Mouse (Mus musculus): Measurements from ENCODE around the gene Tyms.
"Not testable (repeated sequence)": the region's sequence is repeated elsewhere in the genome, so short reads cannot be mapped to it uniquely, and the experiment has no call there.

Tyms gene

DNA sequence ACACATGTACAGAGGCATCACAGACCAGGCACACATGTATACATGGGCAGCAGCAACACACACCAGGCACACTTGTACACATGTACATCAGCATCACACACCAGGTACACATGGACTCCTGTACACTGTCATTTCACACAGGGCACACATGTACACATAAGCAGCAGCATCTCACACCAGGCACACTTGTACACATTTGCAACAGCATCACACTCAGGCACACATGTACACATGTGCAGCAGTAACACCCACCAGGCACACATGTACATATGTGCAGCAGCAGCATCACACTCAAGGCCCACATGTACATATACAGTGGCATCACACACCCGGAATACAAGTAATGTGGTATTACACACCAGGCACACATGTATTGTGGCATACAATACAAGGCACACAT is 24.8 kb upstream of the Tyms start:
- no peak for DNase-seq (ENCODE audit: low read depth)

DNA sequence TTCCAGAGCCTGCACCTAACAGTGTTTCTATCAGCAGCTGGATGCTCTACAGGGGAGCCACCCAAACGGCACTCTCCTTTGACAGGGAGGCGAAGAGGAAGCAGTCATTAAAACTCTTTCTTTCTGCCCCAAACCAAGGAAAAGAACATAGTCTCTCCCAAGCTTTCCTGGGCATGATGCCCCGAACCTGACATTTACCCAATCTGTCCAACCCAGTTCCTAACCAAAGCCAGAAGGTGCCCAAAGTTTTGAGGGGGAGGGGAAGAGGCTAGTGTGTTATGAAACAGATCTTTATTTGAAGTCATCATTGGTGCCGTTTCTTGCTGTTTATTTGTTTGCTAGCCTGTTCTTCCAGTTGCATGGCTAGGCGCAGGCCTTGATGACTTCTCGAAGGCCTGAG is 22.3 kb upstream of the Tyms start:
- DNase-seq (ENCODE audit: low read depth): no peak

DNA sequence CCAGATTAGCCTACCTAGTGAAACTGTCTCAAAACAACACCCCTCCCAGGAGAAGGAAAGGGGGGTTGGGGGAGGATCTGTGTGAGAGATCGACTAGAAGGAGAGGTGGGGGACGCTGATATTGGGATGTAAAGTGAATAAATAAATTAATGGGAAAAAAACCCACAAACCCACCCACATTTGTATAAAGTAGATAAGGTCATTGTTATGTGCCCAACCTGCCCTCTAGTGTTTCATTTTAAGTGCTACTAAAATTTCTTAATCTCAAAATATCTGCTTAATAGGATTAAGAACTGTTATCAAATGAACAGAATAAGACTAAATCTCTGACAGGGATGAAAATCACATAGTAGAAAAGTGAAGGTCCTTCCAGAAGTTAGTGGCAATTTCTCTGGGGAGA is 21.0 kb upstream of the Tyms start:
- no peak for DNase-seq (ENCODE audit: low read depth)

DNA sequence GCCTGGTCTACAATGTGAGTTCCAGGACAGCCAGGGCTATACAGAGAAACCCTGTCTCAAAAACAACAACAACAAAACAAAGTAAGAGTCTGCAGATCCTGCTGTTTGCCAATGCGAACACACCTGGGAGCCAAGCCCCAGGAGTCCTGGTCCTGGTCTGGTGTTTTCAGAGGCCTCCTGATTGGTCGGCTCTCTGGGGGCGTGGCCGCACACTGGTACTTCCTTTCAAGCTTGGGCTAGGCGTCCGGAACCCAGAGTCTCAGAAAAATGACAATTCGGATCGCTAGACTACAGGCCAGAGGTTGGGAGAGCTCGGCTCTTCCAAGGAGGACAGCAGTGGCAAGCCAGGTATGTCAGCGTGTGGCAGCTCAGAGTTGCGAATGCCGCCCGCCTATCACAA is 19.3 kb upstream of the Tyms start:
- DNase-seq (ENCODE audit: low read depth): no peak

DNA sequence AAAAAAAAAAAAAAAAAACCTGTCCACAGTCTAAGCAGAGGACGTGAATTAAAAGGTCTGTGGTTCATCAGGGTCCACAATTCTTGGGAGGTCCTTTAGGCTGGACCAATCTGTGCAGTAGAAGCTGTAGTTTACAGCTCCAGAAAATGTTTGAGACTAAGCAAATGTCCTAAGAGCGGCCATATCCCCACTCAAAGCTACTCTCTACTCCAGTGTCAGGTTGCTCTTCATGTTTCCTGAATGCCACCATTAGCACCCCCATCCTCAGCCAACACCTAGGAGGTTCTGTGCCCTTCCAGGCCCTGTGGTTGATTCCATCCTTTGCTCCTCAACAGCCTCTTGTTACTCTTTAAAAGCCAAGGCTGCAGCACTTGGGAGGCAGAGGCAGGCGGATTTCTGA is 1.0 kb downstream of the Tyms start:
- no peak for DNase-seq (ENCODE audit: low read depth)

DNA sequence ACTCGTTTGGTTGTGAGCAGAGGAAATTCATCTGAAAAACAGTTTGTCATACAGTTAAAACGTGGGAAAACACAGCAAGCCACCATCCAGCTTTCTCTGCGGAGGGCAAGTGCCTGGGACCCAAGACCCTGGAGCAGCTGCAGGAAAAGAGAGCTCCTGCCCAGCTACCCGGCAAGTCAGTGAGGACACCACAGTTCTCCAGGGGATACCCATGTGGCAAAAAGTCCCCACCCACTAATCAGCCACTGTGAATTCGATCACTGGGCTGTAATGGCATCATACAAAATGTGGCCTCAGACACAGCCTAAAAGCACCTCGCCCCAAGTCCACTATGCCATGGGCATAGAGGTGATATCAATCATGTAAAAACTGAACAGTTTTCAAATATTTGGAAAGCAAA is 1.7 kb downstream of the Tyms start:
- no peak for DNase-seq (ENCODE audit: low read depth)

DNA sequence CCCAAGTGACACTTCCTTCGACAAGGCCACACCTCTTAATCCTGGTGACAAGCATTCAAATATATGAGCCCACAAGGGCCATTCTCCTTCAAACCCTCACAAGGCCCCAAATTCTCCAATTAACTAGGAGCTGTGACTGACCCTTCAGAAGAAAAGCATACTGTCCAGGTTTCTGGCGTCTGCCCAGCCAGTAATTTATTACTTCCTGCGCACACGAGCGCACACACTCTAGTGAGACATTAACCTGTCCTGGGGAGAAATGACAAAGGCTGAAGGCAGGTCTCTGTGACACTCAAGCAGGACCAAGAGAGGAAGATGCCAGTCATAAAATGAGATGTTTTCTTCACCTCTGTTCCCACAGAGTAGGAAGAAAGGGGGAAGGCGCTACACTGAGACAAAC is 5.7 kb downstream of the Tyms start:
- DNase-seq (ENCODE audit: low read depth): no peak

DNA sequence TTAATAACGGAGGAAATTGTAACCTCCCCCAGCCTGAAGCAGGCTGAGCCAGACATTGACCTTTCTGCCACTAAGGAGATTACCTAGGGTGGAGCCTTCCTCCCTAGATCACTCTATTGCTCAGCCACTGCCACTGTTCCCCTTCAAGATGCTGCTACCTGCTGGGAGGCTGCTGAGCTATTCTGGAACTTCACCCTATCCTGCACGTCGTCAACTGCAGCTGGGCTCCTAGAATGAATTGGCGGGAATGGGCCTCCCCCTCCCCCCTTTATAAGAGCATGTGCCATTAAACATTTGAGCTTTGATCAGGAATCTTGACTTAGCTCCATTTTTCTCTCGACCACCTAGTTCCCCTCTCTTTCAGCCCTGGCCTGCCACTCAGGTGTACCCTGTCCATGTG is 13.8 kb downstream of the Tyms start:
- not testable (repeated sequence) for DNase-seq (ENCODE audit: low read depth)

DNA sequence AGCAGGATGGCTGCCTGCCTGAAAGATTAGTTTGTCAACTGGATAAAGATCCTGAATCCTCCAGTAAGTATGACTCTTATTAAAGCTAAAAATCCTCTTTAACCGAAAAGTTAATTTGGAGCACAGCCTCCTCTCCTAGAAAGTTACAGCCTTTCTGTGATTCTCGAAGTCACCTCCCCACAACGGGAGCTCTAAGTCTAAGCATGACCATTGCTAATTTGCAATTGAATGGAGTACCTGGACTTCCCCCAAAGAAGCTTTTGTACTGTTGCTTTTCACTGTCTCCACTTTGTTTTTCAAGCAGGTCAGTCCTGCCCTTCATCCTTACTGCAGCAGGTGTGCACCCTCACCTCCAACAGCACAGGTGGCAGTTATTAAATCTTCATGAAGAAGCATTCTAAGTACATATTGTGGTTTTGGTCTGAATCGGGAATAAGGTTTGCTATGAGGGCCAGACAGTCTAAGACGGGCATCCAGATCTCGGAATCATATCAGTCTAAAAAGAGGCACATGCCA is 15.1 kb downstream of the Tyms start:
- no peak for DNase-seq (ENCODE audit: low read depth)

DNA sequence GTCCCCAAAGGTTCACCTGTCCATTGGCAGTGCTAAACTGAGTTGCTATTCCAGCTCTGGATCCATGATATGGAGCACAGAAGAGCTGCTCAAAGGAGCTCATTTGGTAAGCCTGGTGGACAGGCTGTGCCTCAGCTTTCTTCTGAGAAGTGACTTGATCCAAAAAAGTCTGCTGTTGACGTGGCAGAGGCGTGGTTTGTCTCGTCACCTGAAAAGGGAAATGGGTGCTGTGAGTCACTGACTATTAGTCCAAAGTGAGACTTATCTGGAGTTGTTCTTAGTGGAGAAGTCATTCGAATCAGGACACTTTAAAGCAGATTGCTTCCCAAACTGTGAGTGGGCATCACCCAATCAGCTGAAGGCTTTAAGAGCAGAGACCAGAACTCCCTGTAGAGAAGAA is 33.6 kb downstream of the Tyms start:
- DNase-seq (ENCODE audit: low read depth): not testable (repeated sequence)

DNA sequence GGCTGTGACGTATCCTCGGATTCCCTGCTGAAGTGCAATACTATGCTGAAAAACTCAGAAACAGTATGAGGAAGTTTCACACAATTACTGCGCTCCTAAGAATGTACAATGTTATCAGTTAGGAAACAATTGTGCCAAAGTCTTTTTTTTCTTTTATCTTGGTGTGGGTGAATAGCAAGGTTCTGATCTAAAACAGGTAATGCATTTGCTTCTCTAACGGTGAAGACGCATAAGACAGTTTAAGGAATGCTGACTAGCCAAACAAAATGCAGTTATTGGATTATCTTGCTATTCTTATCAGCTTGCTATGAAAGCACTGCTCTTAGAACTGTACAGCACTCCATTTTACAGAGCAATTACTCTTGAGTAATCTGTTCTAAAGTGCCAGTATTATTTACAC is 34.1 kb downstream of the Tyms start:
- DNase-seq (ENCODE audit: low read depth): not testable (repeated sequence)

DNA sequence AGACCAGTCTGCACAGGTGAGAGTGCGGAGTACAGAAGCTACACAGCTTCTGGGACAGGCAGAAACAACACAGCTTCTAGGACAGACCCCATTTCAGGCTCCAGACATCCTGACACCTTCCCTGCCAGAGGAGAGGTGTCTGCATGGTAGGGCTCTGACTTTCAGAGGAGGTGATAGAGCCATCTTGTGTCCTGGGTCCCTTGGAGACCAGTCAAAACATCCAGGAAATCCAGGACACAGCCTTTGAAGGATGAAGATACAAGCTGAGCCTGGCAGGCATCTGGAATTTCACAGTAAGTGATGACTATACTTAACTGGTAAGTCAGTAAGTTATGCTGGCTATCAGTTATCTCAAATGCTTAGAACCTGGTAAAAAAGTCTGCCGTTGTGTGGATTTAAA is 36.3 kb downstream of the Tyms start:
- DNase-seq (ENCODE audit: low read depth): not testable (repeated sequence)

DNA sequence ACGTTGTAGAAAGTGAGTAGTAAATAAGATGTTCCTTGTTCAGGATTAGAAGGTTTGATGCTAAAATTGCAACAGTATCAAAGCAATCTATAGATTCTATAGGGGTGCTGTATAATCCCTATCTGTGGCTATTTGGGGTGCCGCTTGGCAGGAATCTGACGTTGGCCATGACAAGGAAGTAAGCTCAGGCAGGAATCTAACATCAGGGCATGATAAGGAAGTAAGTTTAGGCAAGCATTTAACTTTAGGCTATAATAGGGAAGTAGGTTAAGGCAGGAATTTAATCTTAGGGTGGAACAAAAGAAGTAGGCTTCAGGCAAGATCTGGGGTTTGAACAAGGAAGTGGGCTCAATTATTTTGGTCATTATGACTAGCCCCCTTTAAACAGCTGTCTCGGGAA is 37.6 kb downstream of the Tyms start:
- DNase-seq (ENCODE audit: low read depth): not testable (repeated sequence)

DNA sequence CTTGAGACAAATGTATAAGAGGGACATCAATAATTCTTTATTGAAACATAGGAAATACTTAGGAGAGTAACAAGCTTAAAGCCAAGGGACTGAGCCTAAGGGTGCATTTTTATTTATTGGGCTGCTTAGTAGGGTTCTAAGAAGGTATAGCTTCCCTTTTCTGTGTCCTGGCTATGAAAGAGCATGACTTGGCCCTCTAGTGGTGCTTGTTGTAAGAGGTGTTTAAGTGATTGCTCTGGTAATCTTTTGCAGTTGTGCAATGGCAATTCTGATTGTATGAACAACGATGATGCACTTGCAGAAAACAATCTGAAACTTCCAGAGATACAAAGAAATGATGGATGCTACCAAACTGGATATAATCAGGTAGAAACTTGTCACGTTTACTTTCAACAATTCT is 58.8 kb downstream of the Tyms start:
- DNase-seq (ENCODE audit: low read depth): peak; percentile 23

DNA sequence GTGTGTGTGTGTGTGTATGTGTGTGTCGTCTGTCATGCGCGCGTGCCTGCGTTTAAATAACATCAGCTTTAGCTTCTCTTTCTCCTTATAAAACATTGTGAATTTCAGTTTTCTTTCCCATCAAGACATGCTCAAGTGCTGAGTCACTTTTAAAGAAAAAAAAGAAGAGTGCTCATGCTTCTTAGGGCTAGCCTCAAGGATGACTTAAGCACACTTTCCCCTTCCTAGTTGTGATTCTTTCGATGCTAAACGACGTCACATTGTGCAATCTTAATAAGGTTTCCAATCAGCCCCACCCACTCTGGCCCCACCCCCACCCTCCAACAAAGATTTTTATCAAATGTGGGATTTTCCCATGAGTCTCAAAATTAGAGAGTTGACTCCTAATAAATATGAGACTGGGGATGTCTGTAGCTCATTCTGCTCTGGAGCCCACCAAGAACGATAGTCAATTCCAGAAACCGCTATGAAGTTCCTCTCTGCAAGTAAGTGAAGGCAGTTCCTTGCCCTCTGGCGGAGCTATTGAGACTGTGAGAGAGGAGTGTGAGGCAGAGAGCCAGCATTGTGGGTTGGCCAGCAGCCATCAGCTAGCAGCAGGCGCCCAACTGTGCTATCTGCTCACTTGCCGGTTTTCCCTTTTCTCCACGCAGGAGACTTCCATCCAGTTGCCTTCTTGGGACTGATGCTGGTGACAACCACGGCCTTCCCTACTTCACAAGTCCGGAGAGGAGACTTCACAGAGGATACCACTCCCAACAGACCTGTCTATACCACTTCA is 60.5 kb downstream of the Tyms start, which contains the start of gene Il6:
TSS of gene Il6 (plus strand) at position 389 of the 778 bp plus-strand sequence.
- no peak for DNase-seq (ENCODE audit: low read depth)
